Mouse (Mus musculus) lung, postnatal 25 days (tissue): Measurements from ENCODE around the gene Nploc4.

Experiments used
- DNase-seq: peaks from one replicate; pipeline ENCODE4 v3.0.0; 2022; ENCODE audit warnings: low spot score

Nploc4 gene

DNA sequence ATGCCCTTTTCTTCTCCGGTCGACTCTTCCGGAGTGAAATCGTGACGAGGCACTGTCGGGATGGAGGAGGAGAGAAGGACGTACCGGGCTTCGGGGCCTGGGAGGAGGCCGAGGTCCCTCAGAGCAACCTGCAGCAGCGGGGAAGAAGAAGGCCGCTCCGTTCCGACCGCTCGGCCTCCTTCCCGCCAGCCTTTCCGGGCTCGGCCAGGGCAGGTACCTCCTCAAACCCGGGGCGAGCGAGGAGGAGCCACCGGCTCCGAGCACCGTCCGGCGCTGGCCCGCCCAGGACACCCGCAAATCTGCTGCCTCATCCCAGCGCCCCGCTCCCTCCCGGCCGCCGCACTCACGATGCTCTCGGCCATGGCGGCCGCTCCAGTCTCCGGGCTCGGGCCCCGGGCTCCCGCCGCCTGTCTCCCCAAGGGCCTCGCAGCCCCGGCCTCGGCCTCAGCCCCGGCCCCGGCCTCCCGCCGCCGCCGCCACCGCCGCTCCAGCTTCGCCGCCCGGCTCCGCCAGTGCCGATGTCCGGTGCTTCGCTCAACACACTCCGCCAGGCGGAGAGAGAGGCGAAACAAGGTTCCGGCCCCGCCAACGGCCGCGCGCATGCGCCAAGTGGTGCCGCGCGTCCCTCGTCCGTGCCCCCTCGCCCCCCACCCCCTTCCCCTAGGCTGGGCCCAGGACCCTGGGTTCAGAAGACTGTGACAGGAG lies at the start of gene Nploc4:
Gene Nploc4 (minus strand): TSS at position 557 of the 705 bp plus-strand sequence.
- DNase-seq, result peak; percentile 82

- DNase-seq, result no peak
Observed at GRCm38 (mm10) chr11:120485251-120485650, 47.7 kb upstream of the Nploc4 start.

GRCm38 (mm10) chr11:120484265-120484981 lies 46.9 kb upstream of the Nploc4 start, which contains the start of gene Mrpl12:
Gene Mrpl12 (plus strand): TSS chr11:120484613.
- DNase-seq, result peak; percentile 90

- DNase-seq, result no peak
Observed at GRCm38 (mm10) chr11:120483448-120483934, 46.0 kb upstream of the Nploc4 start.

DNA sequence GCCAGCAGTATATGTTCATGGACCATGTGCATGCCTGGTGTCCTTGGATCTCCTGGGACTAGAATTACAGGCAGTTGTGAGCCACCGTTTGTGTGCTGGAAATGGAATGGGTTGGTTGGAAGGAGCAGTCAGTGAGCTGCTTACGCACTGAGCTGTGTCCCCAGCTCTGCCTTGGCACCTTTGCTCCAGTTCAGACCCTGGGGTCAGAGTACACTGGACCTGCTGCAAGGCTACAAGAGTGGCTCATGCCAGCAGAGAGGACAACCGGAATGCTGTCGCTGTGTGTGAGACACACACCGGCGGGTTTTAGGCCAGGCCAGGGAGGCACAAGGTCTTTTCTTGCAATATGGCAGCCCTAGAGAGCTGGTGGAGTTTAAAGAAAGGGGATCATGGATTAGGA lies 34.5 kb upstream of the Nploc4 start:
- no peak for DNase-seq

DNA sequence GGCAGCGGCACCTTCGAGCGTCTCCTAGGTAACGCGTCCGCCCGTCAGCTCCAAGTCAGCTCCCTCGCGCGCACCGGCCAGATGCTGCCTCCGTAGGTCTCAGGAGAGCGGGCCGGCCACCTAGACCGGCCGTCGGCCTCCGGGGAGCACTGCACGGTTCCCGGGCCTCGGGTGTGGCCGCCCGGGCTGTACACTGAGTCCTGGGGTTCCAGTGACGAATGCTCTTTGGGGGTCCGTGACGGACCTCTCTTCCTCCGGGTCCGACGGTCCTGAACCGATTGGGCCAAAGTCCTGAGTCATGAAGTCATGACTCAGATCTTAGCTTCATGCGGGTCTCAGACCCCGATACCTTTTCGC lies 30.2 kb upstream of the Nploc4 start:
- DNase-seq, result no peak

DNA sequence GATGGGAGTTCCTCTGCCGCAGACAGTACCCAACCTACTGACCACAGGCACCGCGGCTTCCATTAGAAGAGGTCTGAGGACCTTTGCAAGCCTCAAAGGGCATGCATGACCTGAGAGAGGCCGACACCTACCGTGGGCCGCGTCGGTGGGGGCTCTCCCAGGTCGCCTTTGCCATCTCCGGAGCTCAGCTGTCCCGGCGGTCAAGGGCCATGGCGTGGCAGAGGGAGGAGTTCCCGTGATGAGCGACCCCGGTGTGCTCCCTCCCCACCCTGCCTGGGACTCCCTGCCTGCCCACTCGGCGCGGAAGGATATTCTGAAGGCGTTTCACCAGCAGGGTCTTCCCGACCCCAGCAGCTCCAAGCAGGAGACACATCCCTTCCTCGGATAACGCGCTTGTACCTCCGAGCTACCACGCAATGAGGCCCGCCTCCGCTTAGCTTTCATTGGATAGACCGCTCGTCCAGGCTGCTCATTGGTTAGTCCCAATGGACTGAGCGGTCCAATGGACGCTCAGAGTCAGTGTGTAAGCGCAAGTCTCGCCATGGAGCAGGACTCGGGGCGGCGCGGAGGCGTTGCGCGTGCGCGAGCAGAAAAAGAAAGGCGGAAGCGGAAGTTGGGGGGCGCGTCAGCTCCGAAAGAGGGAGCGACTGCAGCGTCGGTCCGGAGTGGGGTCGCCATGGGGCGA lies 29.7 kb upstream of the Nploc4 start, which contains the start of gene Arl16:
Gene Arl16 (minus strand): TSS at position 557 of the 685 bp plus-strand sequence.
- peak; percentile 96 for DNase-seq

GRCm38 (mm10) chr11:120465521-120465920 lies 28.0 kb upstream of the Nploc4 start:
- no peak for DNase-seq

DNA sequence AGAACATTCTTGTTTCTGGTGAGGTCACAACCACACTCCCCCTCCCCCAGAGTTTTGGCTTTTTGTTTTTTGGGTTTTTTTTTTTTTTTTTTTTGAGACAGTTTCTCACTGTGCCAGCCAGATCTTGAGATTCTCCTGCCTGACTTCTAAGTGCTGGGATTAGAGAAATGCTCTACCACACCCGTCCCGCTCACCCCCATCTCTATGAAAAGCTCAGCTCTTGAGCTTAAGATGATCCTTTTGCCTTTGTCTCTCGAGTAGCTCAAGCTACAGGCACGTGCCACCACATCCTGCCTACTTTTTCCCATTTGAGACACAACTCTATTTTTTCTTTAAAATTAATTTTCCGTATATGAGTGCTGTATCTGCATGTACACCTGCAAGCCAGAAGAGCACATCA lies 26.9 kb upstream of the Nploc4 start:
- no peak for DNase-seq

GRCm38 (mm10) chr11:120463536-120463935 lies 26.0 kb upstream of the Nploc4 start:
- DNase-seq, result no peak

GRCm38 (mm10) chr11:120458847-120459597 lies 21.5 kb upstream of the Nploc4 start:
- DNase-seq, result no peak

DNA sequence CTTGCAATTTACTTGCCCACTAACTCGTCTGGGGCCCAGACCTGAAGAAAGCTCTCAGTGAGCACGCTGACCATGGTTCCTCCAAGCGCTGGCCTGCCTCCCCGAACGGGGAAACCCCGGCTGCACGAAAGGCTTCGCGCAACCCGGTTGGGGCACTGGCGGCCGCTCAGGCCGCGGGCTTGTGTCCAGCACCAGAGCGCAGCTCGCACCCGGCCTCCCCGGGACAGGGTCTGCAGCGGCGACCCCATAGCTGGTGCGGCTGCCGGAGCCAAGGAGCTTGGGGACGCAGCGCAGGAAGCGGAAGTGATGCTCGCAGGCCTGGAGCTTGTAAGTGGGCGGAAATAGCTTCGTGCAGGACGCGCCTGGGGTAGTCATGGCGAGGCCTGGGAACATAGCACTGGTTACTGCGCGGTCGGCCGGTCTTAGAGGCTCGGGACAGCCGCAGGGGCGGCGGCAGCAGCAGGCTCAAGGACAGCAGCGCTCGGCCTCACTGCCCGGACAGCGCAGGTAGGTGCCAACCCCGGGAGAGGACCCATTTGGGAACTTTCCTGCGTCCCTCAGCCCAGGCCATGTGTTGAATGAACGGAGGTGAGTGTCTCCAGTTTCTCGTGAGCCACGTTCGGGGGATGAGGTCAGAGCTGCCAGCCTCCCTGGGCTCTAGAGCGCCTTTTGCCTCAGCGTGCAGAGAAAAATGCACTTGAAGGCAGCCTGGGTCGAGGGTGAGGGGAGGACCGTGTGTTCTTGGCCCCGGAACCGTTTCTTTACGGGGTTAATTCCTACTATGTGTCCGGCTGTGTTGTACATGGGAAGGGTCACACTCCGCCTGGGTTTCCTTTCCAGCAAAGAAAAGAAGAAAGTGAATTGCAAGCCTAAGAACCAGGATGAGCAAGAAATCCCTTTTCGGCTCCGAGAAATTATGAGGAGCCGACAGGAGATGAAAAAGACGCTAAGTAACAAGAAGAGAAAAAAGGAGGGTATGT lies 20.6 kb upstream of the Nploc4 start, which contains the start of the genes Oxld1 and Ccdc137:
Gene Oxld1 (minus strand): TSS at position 297 of the 980 bp plus-strand sequence.
Gene Ccdc137 (plus strand): TSS at position 344 of the 980 bp plus-strand sequence.
- peak; percentile 74 for DNase-seq

DNA sequence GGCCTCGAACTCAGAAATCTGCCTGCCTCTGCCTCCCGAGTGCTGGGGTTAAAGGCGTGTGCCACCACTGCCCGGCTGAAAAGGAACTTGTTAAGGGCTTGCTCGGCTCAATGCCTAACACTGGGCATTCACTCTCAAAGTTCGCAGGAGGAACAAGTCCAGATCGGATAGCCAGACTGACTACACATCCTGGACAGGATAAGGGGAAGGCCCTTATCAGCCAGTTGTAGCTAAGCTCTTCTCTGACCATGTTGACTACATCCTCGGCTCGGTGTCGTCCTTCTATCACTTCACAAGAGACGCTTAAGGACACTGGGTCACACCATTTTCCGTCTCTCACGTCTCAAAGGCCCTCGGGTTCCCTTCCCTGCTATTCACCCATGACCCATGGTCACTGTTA lies 19.9 kb upstream of the Nploc4 start:
- DNase-seq, result no peak

- no peak for DNase-seq
Observed at GRCm38 (mm10) chr11:120455413-120455812, 17.9 kb upstream of the Nploc4 start.

DNA sequence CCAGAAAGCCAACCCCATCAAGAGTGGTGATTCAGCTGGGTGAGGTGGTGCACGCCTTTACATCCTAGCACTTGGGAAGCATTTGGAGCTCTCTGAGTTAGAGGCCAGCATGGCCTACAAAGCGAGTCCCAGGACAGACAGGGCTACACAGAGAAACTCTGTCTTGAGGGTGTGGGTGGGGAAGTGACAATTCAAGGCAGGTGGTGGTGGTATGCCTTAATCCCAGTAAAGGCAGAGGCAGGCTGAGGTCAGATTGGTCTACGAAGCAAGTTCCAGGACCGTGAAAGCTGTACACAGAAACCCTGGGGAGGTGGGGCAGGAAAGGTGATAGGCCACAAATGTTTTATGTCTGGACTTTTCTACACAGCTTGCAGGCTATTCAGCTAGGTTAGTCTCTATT lies 17.5 kb upstream of the Nploc4 start:
- no peak for DNase-seq

GRCm38 (mm10) chr11:120453306-120453705 lies 15.8 kb upstream of the Nploc4 start, which contains the start of gene Pde6g:
Gene Pde6g (minus strand): TSS chr11:120453500.
- no peak for DNase-seq

DNA sequence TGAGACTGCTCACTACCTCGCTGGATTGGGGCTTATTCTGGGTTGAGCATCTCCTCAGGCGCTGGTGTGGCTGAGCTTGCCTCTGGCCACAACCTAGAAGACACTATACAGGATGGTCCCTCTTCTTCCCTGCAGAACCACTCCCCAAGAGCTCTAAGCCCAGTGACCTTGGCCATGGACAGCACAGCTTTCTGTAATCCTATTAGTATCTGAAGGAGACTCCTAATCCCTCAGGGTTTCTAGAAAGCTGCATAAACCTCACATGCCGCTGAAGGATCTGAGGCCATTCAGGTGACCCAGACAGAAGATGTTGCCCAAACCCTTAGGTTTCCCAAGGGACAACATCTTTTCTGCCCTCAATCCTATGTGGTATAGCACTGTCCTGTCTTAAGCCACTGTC lies 14.7 kb upstream of the Nploc4 start:
- DNase-seq, result no peak

- no peak for DNase-seq
Observed at GRCm38 (mm10) chr11:120447179-120447578, 9.7 kb upstream of the Nploc4 start.

GRCm38 (mm10) chr11:120445475-120445874 lies 8.0 kb upstream of the Nploc4 start:
- no peak for DNase-seq

DNA sequence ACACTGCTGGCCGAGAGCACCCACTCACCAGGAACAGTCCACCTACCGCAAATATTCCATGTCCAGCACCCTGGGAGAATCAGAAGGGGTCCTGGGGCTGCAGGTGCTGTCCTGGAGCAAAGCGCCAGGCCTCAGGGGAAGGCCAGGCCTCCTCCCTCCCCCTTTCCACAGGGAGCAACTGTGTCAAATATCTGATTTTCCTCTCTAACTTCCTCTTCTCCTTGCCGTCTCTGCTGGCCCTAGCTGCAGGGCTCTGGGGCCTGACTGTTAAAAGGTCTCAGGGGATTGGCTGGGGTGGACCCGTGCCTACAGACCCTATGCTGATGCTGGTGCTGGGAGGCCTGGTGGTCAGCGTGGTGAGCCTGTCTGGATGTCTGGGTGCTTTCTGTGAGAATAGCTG lies 6.6 kb upstream of the Nploc4 start:
- no peak for DNase-seq
